Mouse (Mus musculus): ENCODE measurements around the gene Ddx20. TPM values are rescaled to one million over a fixed set of nuclear protein-coding genes. Genes with fewer than 3 reads are reported as not detected.

The Ddx20 gene
- polyA plus RNA-seq, 1 experiment from 2014 or later, result 31.8 TPM

- DNase-seq (ENCODE audit: low spot score) (no peak), ATAC-seq (no peak)
- peak overlapping the region; percentile 84 for H3K4me3 ChIP-seq (ENCODE audit: low read depth, low read length)
- H3K36me3 ChIP-seq (ENCODE audit: control insufficient read depth, insufficient read depth, low read length), result peaks cover 20% of the 10 kb centered on the region
- H3K4me1 ChIP-seq (ENCODE audit: control insufficient read depth, insufficient read depth, low read length), result peaks cover 5% of the 10 kb centered on the region
- 9% methylated on average over 60 of the region's 60 CpGs for WGBS
- peak overlapping the region; percentile 88 for H3K9ac ChIP-seq (ENCODE audit: low read length)
- peak overlapping the region; percentile 63 for H3K4me2 ChIP-seq (ENCODE audit: low read length)
- no peaks in the 10 kb centered on the region for H3K27me3 ChIP-seq (replicated peaks; ENCODE audit: control insufficient read depth, insufficient read depth, low read length)
- H3K9me3 ChIP-seq (replicated peaks; ENCODE audit: control insufficient read depth, low read length), result no peaks in the 10 kb centered on the region
- H3K27ac ChIP-seq (ENCODE audit: low read depth, low read length), result peak overlapping the region; percentile 78
Observed at GRCm38 (mm10) chr3:105686394-105687323, 715 bp downstream of the Ddx20 start.

DNA sequence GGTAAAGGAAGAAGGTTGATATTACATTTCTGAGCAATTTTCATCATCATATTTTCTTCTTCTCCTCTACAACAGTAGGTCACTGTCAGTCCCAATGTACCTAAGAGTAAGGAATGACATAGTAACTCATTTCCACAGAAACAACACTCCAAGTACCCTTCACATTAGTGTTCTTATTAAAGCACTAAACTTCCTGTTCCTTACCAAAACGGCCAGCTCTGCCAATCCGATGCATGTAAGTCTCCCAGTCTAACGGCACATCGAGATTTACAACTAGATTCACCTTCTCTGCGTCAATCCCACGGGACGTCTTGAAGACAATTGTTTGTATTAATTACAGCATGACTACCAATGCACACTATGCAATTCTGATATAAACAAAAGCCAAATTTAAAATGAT lies 7.0 kb downstream of the Ddx20 start:
- H3K4me2 ChIP-seq (ENCODE audit: low read length), result no peak overlapping the region
- ATAC-seq, result no peak
- WGBS, result 91% methylated on average over 7 of the region's 7 CpGs
- H3K36me3 ChIP-seq (ENCODE audit: control insufficient read depth, insufficient read depth, low read length), result peaks cover 60% of the 10 kb centered on the region
- no peaks in the 10 kb centered on the region for H3K9me3 ChIP-seq (replicated peaks; ENCODE audit: control insufficient read depth, low read length)
- no peak overlapping the region for H3K4me3 ChIP-seq (ENCODE audit: low read depth, low read length)
- no peaks in the 10 kb centered on the region for H3K27me3 ChIP-seq (replicated peaks; ENCODE audit: control insufficient read depth, insufficient read depth, low read length)
- H3K9ac ChIP-seq (ENCODE audit: low read length), result no peak overlapping the region
- DNase-seq (ENCODE audit: low spot score), result no peak
- H3K27ac ChIP-seq (ENCODE audit: low read depth, low read length), result no peak overlapping the region
- H3K4me1 ChIP-seq (ENCODE audit: control insufficient read depth, insufficient read depth, low read length), result no peaks in the 10 kb centered on the region

- H3K36me3 ChIP-seq (ENCODE audit: control insufficient read depth, insufficient read depth, low read length), result peaks cover 35% of the 10 kb centered on the region
- H3K4me2 ChIP-seq (ENCODE audit: low read length), result no peak overlapping the region
- 36% methylated on average over 2 of the region's 2 CpGs for WGBS
- no peaks in the 10 kb centered on the region for H3K4me1 ChIP-seq (ENCODE audit: control insufficient read depth, insufficient read depth, low read length)
- no peak for ATAC-seq
- no peak overlapping the region for H3K27ac ChIP-seq (ENCODE audit: low read depth, low read length)
- no peaks in the 10 kb centered on the region for H3K27me3 ChIP-seq (replicated peaks; ENCODE audit: control insufficient read depth, insufficient read depth, low read length)
- no peak for DNase-seq (ENCODE audit: low spot score)
- no peak overlapping the region for H3K9ac ChIP-seq (ENCODE audit: low read length)
- H3K4me3 ChIP-seq (ENCODE audit: low read depth, low read length), result no peak overlapping the region
- no peaks in the 10 kb centered on the region for H3K9me3 ChIP-seq (replicated peaks; ENCODE audit: control insufficient read depth, low read length)
Observed at GRCm38 (mm10) chr3:105675932-105676331, 11.4 kb downstream of the Ddx20 start.

DNA sequence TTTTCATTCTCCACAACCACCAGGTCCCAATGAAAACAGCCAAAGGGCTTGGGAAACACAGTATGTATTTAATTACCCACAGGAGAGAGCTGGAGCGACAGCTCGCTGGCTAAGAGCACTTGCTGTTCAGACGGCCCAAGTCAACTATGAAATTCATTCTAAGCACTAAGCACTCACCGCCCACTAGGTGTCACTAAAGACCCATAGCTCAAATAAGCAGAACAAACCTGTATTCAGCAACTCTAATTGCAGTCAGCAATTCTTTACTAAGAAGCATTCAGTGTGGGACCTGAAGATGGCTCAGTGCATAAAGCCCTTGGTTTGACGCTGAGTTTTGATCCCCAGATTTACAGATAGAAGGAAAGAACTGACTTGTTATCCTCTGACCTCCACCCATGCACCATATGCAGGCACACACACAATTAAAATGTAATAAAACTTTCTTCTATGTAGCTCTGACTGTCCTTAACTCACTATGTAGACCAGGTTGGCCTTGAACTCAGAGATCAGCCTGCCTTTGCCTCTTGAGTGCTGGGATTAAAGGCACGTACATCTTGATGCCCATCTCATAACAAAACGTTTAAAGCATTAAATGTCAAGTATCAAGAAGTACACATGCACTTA lies 12.7 kb downstream of the Ddx20 start:
- 18% methylated on average over 7 of the region's 7 CpGs for WGBS
- Histone ChIP-seq H3K36me3 (ENCODE audit: control insufficient read depth, insufficient read depth, low read length) (peaks cover 30% of the 10 kb centered on the region), H3K27ac (ENCODE audit: low read depth, low read length) (no peak overlapping the region), H3K4me3 (ENCODE audit: low read depth, low read length) (no peak overlapping the region), H3K4me2 (ENCODE audit: low read length) (no peak overlapping the region), H3K27me3 (replicated peaks; ENCODE audit: control insufficient read depth, insufficient read depth, low read length) (no peaks in the 10 kb centered on the region), H3K9me3 (replicated peaks; ENCODE audit: control insufficient read depth, low read length) (no peaks in the 10 kb centered on the region), H3K9ac (ENCODE audit: low read length) (no peak overlapping the region), H3K4me1 (ENCODE audit: control insufficient read depth, insufficient read depth, low read length) (no peaks in the 10 kb centered on the region)
- peak; percentile 86 for ATAC-seq
- peak; percentile 95 for DNase-seq (ENCODE audit: low spot score)

- Histone ChIP-seq H3K27ac (ENCODE audit: low read depth, low read length) (no peak overlapping the region), H3K4me1 (ENCODE audit: control insufficient read depth, insufficient read depth, low read length) (no peaks in the 10 kb centered on the region), H3K4me2 (ENCODE audit: low read length) (no peak overlapping the region), H3K9me3 (replicated peaks; ENCODE audit: control insufficient read depth, low read length) (no peaks in the 10 kb centered on the region), H3K4me3 (ENCODE audit: low read depth, low read length) (no peak overlapping the region), H3K9ac (ENCODE audit: low read length) (no peak overlapping the region), H3K36me3 (ENCODE audit: control insufficient read depth, insufficient read depth, low read length) (no peaks in the 10 kb centered on the region), H3K27me3 (replicated peaks; ENCODE audit: control insufficient read depth, insufficient read depth, low read length) (no peaks in the 10 kb centered on the region)
- ATAC-seq (no peak), DNase-seq (ENCODE audit: low spot score) (no peak)
- 79% methylated on average over 1 of the region's 1 CpGs for WGBS
Observed at GRCm38 (mm10) chr3:105670801-105671200, 16.6 kb downstream of the Ddx20 start.

DNA sequence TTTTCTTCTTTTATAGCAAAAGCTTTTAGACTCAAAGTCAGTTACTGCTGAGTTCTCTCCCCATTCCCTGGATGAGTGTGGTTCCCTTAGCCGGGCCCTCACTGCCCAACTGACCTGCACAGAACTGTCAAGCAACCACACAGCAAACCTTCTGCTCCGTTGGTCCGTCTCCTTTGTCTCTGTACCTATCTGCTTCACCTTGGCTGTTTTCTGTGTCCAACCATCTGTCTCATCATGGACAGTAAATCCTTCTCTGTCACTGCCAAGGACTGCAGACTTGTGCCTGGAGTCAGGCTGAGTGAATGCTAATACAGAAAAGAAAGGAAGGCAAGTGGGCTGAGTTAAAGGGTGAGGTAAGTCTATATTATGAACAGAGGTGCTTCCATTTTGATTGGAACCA lies 17.6 kb downstream of the Ddx20 start:
- 80% methylated on average over 3 of the region's 3 CpGs for WGBS
- no peak overlapping the region for H3K9ac ChIP-seq (ENCODE audit: low read length)
- H3K27ac ChIP-seq (ENCODE audit: low read depth, low read length), result no peak overlapping the region
- no peak overlapping the region for H3K4me3 ChIP-seq (ENCODE audit: low read depth, low read length)
- H3K4me2 ChIP-seq (ENCODE audit: low read length), result no peak overlapping the region
- H3K27me3 ChIP-seq (replicated peaks; ENCODE audit: control insufficient read depth, insufficient read depth, low read length), result no peaks in the 10 kb centered on the region
- no peaks in the 10 kb centered on the region for H3K9me3 ChIP-seq (replicated peaks; ENCODE audit: control insufficient read depth, low read length)
- no peaks in the 10 kb centered on the region for H3K4me1 ChIP-seq (ENCODE audit: control insufficient read depth, insufficient read depth, low read length)
- no peak for ATAC-seq
- DNase-seq (ENCODE audit: low spot score), result no peak
- no peaks in the 10 kb centered on the region for H3K36me3 ChIP-seq (ENCODE audit: control insufficient read depth, insufficient read depth, low read length)

DNA sequence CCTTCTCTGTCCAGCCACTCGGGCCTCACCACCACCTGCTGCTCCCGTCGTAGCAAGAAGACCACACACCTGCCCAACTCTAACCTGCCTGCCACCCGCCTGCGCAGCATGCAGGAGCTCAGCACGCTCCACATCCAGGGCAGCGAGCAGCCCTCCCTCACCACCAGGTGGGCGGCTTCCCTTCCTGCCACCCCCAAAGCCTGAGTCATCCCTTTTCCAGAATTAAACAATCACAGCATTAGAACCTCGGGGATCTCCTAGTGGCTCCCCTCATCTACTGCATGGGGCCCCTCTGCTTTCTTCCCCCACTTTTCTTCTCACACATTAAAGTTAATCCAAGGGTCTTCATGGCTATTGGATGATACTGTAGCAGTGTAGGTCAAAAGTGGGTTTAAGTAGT lies 19.2 kb downstream of the Ddx20 start:
- no peak overlapping the region for H3K4me2 ChIP-seq (ENCODE audit: low read length)
- WGBS, result 40% methylated on average over 9 of the region's 9 CpGs
- no peaks in the 10 kb centered on the region for H3K36me3 ChIP-seq (ENCODE audit: control insufficient read depth, insufficient read depth, low read length)
- H3K9me3 ChIP-seq (replicated peaks; ENCODE audit: control insufficient read depth, low read length), result no peaks in the 10 kb centered on the region
- ATAC-seq (no peak), DNase-seq (ENCODE audit: low spot score) (no peak)
- H3K27me3 ChIP-seq (replicated peaks; ENCODE audit: control insufficient read depth, insufficient read depth, low read length), result no peaks in the 10 kb centered on the region
- no peak overlapping the region for H3K27ac ChIP-seq (ENCODE audit: low read depth, low read length)
- no peak overlapping the region for H3K9ac ChIP-seq (ENCODE audit: low read length)
- no peaks in the 10 kb centered on the region for H3K4me1 ChIP-seq (ENCODE audit: control insufficient read depth, insufficient read depth, low read length)
- H3K4me3 ChIP-seq (ENCODE audit: low read depth, low read length), result no peak overlapping the region

DNA sequence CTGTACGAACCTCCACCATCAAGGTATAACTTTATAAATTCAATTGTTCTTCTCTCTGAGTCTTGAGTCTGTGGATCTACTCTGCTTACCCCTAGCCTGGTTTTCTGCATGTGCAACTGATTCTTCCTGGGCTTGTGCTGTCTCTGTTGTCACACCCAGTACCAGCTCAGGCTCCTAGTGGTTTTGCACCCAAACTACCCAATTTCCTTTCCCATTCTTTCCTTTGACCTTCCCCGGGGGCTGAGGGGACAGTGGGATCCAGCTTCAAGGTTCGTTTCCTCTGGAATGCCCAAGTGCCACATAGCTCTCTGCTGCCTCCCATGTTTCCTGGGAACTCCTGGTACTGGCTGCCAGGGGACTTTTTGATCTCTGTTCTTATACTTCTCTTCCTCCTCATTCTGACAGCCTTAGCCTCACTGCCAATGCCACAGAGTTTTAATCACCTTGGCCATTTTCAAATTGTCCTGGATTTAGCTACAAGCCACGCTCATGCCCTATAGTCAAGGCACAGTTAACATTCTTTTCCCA lies 20.3 kb downstream of the Ddx20 start:
- Histone ChIP-seq H3K9ac (ENCODE audit: low read length) (no peak overlapping the region), H3K27me3 (replicated peaks; ENCODE audit: control insufficient read depth, insufficient read depth, low read length) (no peaks in the 10 kb centered on the region), H3K9me3 (replicated peaks; ENCODE audit: control insufficient read depth, low read length) (no peaks in the 10 kb centered on the region), H3K36me3 (ENCODE audit: control insufficient read depth, insufficient read depth, low read length) (no peaks in the 10 kb centered on the region), H3K4me1 (ENCODE audit: control insufficient read depth, insufficient read depth, low read length) (no peaks in the 10 kb centered on the region), H3K4me2 (ENCODE audit: low read length) (no peak overlapping the region), H3K4me3 (ENCODE audit: low read depth, low read length) (no peak overlapping the region), H3K27ac (ENCODE audit: low read depth, low read length) (no peak overlapping the region)
- DNase-seq (ENCODE audit: low spot score), result no peak
- ATAC-seq, result no peak
- WGBS, result 69% methylated on average over 4 of the region's 4 CpGs

Measured in forebrain, embryonic 14.5 days (tissue).